ENCODE assay signal across 16 mouse cellular contexts in genomic region chr9:101694054-101694453, GRCm38 (mm10).
DNase-seq lines count a peak whose midpoint lies in the region.
"Had no signal": no experiment of that assay in that cellular context is flagged by ENCODE, and none has a peak within 500 bp of the region (broad histone marks: within the 10 kb centered on the region; RNA-seq: fewer than 3 reads in every experiment).

No protein-coding gene starts in this region.

- peak; percentile 57 to 73 for DNase-seq in cerebellum, postnatal 10 days
- no peak for DNase-seq in cerebellum, adult 18-20 months
- DNase-seq in cerebellum, postnatal 14 days: peak; percentile 38 to 72
- no peak for DNase-seq in cerebellum, adult 11 months
- peak; percentile 44 for DNase-seq in heart, adult 11 months
- DNase-seq in heart, postnatal 14 days: no peak
- DNase-seq: adrenal gland, adult 2 months; adrenal gland, adult 8-10 months; adrenal gland, postnatal 10 days; adrenal gland, postnatal 14 days; adrenal gland, postnatal 25 days; adrenal gland, postnatal 36 days; B cell, adult 2 months; cerebellum, adult 11-12 months; cerebellum, adult 2 months; cerebellum, adult 8-10 months had no signal

- intact Hi-C loops in heart, postnatal 14 days (cut with DNase I): loop anchor here (5.0 kb wide), 2 partner anchors 313 to 382 kb away; no protein-coding TSS in a partner anchor

Comparison
In these comparisons a context has a peak if more than half of its experiments do, and no peak if none do; other contexts are left out.
1. DNase-seq: peak in cerebellum, postnatal 10 days (2 of 2), cerebellum, postnatal 14 days (2 of 2) and heart, adult 11 months (single experiment); none in cerebellum, adult 18-20 months (0 of 2), cerebellum, adult 11 months (single experiment) and heart, postnatal 14 days (0 of 2).